Mouse (Mus musculus) adipose tissue, adult 10 weeks (tissue): Measurements from ENCODE around the gene Myo7a. TPM values are rescaled to one million over a fixed set of nuclear protein-coding genes. Genes with fewer than 3 reads are reported as not detected.

Experiments used
- polyA plus RNA-seq: library from polyadenylated mRNA; stranded (reverse); fragments of 350-450 nt; fragmentation: Illumina TruSeq; extraction: RNeasy Lipid Tissue Mini Kit (QIAGEN cat#74804); gene quantifications from one replicate; pipeline ENCODE4 v1.2.3, GENCODE M21; 2014; ENCODE audit warnings: low read depth, low replicate concordance

Gene Myo7a
- polyA plus RNA-seq, result 15.7 TPM

GRCm38 (mm10) chr7:98119179-98119960 is at the start of gene Myo7a:
Gene Myo7a (minus strand): TSS chr7:98119524.

GRCm38 (mm10) chr7:98145402-98145801 is 26.1 kb upstream of the Myo7a start, which contains the start of gene Omp:
Gene Omp (minus strand): TSS chr7:98145502.

Other genes with a start within 250 kb of the Myo7a start
- gene Gdpd4, start 199.6 kb downstream of the Myo7a start, polyA plus RNA-seq, result 0.41 TPM
- gene Omp, start 26.0 kb upstream of the Myo7a start, polyA plus RNA-seq, result 10.6 TPM
- gene Capn5, start 58.8 kb upstream of the Myo7a start, polyA plus RNA-seq, result 89.1 TPM
- gene B3gnt6, start 80.0 kb upstream of the Myo7a start, polyA plus RNA-seq, result 0.16 TPM
- 12.6 TPM for gene Acer3, start 201.7 kb upstream of the Myo7a start, polyA plus RNA-seq
- 7.6 TPM for gene Tsku, start 241.8 kb upstream of the Myo7a start, polyA plus RNA-seq